Mouse (Mus musculus): ENCODE measurements around the gene Sec14l5. TPM values are rescaled to one million over a fixed set of nuclear protein-coding genes. Genes with fewer than 3 reads are reported as not detected.
"Not testable (repeated sequence)": the region's sequence is repeated elsewhere in the genome, so short reads cannot be mapped to it uniquely, and the experiment has no call there.

Sec14l5 gene
- polyA plus RNA-seq, 1 experiment from 2014 or later = 0.18 TPM

- Histone ChIP-seq H3K4me1 (peaks cover 6% of the 10 kb centered on the region), H3K4me2 (peak overlapping the region; percentile 95), H3K4me3 (peak overlapping the region; percentile 81), H3K27me3 (peaks cover 14% of the 10 kb centered on the region), H3K9me3 (replicated peaks) (no peaks in the 10 kb centered on the region), H3K36me3 (ENCODE audit: poor library complexity, severe bottlenecking) (no peaks in the 10 kb centered on the region), H3K9ac (peak overlapping the region; percentile 71), H3K27ac (no peak overlapping the region)
- ATAC-seq = peak; percentile 50; the same call in 1 of the 2 replicates
- 2% methylated on average over 32 of the region's 36 CpGs for WGBS
These were observed 56.3 kb downstream of the Sec14l5 start for GRCm38 (mm10) chr16:5203200-5203599.

GRCm38 (mm10) chr16:5203668-5204433, 56.9 kb downstream of the Sec14l5 start, which contains the start of gene Nagpa:
TSS of gene Nagpa (minus strand) at chr16:5204012.
- Histone ChIP-seq H3K9ac (peak within 1 kb of the TSS; percentile 71), H3K27ac (no peak within 1 kb of the TSS), H3K4me3 (peak within 1 kb of the TSS; percentile 81), H3K36me3 (ENCODE audit: poor library complexity, severe bottlenecking) (no peaks in the 10 kb centered on the region), H3K4me2 (peak within 1 kb of the TSS; percentile 95), H3K4me1 (peaks cover 6% of the 10 kb centered on the region), H3K9me3 (replicated peaks) (no peaks in the 10 kb centered on the region), H3K27me3 (peaks cover 14% of the 10 kb centered on the region)
- 6% methylated on average over 26 of the region's 40 CpGs for WGBS
- peak; percentile 96 for ATAC-seq

GRCm38 (mm10) chr16:5205431-5205970, 58.6 kb downstream of the Sec14l5 start:
- H3K9ac ChIP-seq = no peak overlapping the region
- peaks cover 22% of the 10 kb centered on the region for H3K27me3 ChIP-seq
- no peak overlapping the region for H3K4me2 ChIP-seq
- H3K9me3 ChIP-seq (replicated peaks) = no peaks in the 10 kb centered on the region
- 90% methylated on average over 5 of the region's 5 CpGs for WGBS
- no peak overlapping the region for H3K27ac ChIP-seq
- peaks cover 6% of the 10 kb centered on the region for H3K4me1 ChIP-seq
- no peak for ATAC-seq
- H3K36me3 ChIP-seq (ENCODE audit: poor library complexity, severe bottlenecking) = no peaks in the 10 kb centered on the region
- H3K4me3 ChIP-seq = no peak overlapping the region

- Histone ChIP-seq H3K9me3 (replicated peaks) (no peaks in the 10 kb centered on the region), H3K4me1 (peaks cover 6% of the 10 kb centered on the region), H3K9ac (no peak overlapping the region), H3K27ac (no peak overlapping the region), H3K4me2 (no peak overlapping the region), H3K4me3 (no peak overlapping the region), H3K27me3 (peaks cover 22% of the 10 kb centered on the region), H3K36me3 (ENCODE audit: poor library complexity, severe bottlenecking) (no peaks in the 10 kb centered on the region)
- 77% methylated on average over 5 of the region's 5 CpGs for WGBS
- no peak for ATAC-seq
These were observed 59.1 kb downstream of the Sec14l5 start for GRCm38 (mm10) chr16:5206051-5206450.

- no peak for ATAC-seq
- H3K9ac ChIP-seq = no peak overlapping the region
- no peaks in the 10 kb centered on the region for H3K4me1 ChIP-seq
- 85% methylated on average over 2 of the region's 2 CpGs for WGBS
- no peaks in the 10 kb centered on the region for H3K9me3 ChIP-seq (replicated peaks)
- no peak overlapping the region for H3K4me2 ChIP-seq
- H3K36me3 ChIP-seq (ENCODE audit: poor library complexity, severe bottlenecking) = no peaks in the 10 kb centered on the region
- H3K27ac ChIP-seq = no peak overlapping the region
- H3K27me3 ChIP-seq = peaks cover 23% of the 10 kb centered on the region
- H3K4me3 ChIP-seq = no peak overlapping the region
These were observed 63.5 kb downstream of the Sec14l5 start for GRCm38 (mm10) chr16:5210365-5210764.

- Histone ChIP-seq H3K27me3 (peaks cover 15% of the 10 kb centered on the region; the same call in 1 of the 2 replicates), H3K27ac (no peak overlapping the region), H3K9me3 (replicated peaks) (no peaks in the 10 kb centered on the region), H3K4me2 (no peak overlapping the region), H3K4me1 (no peaks in the 10 kb centered on the region), H3K4me3 (no peak overlapping the region), H3K9ac (no peak overlapping the region), H3K36me3 (ENCODE audit: poor library complexity, severe bottlenecking) (no peaks in the 10 kb centered on the region)
- WGBS = 80% methylated on average over 3 of the region's 3 CpGs
- no peak for ATAC-seq
These were observed 65.2 kb downstream of the Sec14l5 start for GRCm38 (mm10) chr16:5212150-5212549.

- no peak overlapping the region for H3K27ac ChIP-seq
- H3K4me1 ChIP-seq = no peaks in the 10 kb centered on the region
- no peak overlapping the region for H3K4me3 ChIP-seq
- H3K27me3 ChIP-seq = peaks cover 18% of the 10 kb centered on the region; the same call in 1 of the 2 replicates
- no peak overlapping the region for H3K9ac ChIP-seq
- 85% methylated on average over 2 of the region's 2 CpGs for WGBS
- ATAC-seq = no peak
- no peaks in the 10 kb centered on the region for H3K36me3 ChIP-seq (ENCODE audit: poor library complexity, severe bottlenecking)
- H3K9me3 ChIP-seq (replicated peaks) = no peaks in the 10 kb centered on the region
- no peak overlapping the region for H3K4me2 ChIP-seq
These were observed 67.2 kb downstream of the Sec14l5 start for GRCm38 (mm10) chr16:5214126-5214525.

- Histone ChIP-seq H3K9ac (no peak overlapping the region), H3K4me1 (no peaks in the 10 kb centered on the region), H3K4me3 (no peak overlapping the region), H3K27me3 (peaks cover 12% of the 10 kb centered on the region; the same call in 1 of the 2 replicates), H3K27ac (no peak overlapping the region), H3K9me3 (replicated peaks) (no peaks in the 10 kb centered on the region), H3K4me2 (no peak overlapping the region), H3K36me3 (ENCODE audit: poor library complexity, severe bottlenecking) (no peaks in the 10 kb centered on the region)
- no peak for ATAC-seq
- 80% methylated on average over 6 of the region's 6 CpGs for WGBS
These were observed 69.8 kb downstream of the Sec14l5 start for GRCm38 (mm10) chr16:5216686-5217085.

- Histone ChIP-seq H3K4me1 (no peaks in the 10 kb centered on the region), H3K27me3 (0 out of 2 replicates have a peak, but pooled peaks cover 9% of the 10 kb centered on the region), H3K36me3 (ENCODE audit: poor library complexity, severe bottlenecking) (no peaks in the 10 kb centered on the region), H3K9ac (no peak overlapping the region), H3K4me3 (no peak overlapping the region), H3K4me2 (no peak overlapping the region), H3K27ac (no peak overlapping the region), H3K9me3 (replicated peaks) (no peaks in the 10 kb centered on the region)
- WGBS = 59% methylated on average over 5 of the region's 5 CpGs
- ATAC-seq = no peak
These were observed 70.6 kb downstream of the Sec14l5 start for GRCm38 (mm10) chr16:5217341-5218133.

GRCm38 (mm10) chr16:5221403-5221802, 74.5 kb downstream of the Sec14l5 start:
- WGBS = 50% methylated on average over 4 of the region's 4 CpGs
- Histone ChIP-seq H3K4me2 (no peak overlapping the region), H3K9ac (no peak overlapping the region), H3K4me3 (no peak overlapping the region), H3K27me3 (0 out of 2 replicates have a peak, but pooled peaks cover 14% of the 10 kb centered on the region), H3K4me1 (no peaks in the 10 kb centered on the region), H3K27ac (no peak overlapping the region), H3K9me3 (replicated peaks) (no peaks in the 10 kb centered on the region), H3K36me3 (ENCODE audit: poor library complexity, severe bottlenecking) (no peaks in the 10 kb centered on the region)
- no peak for ATAC-seq

- ATAC-seq = no peak
- Histone ChIP-seq H3K27me3 (0 out of 2 replicates have a peak, but pooled peaks cover 13% of the 10 kb centered on the region), H3K9ac (no peak within 1 kb of the TSS), H3K4me2 (no peak within 1 kb of the TSS), H3K36me3 (ENCODE audit: poor library complexity, severe bottlenecking) (no peaks in the 10 kb centered on the region), H3K27ac (no peak within 1 kb of the TSS; the same call in 1 of the 2 replicates), H3K4me3 (no peak within 1 kb of the TSS), H3K9me3 (replicated peaks) (no peaks in the 10 kb centered on the region), H3K4me1 (no peaks in the 10 kb centered on the region)
- WGBS = 83% methylated on average over 6 of the region's 6 CpGs
These were observed 75.2 kb downstream of the Sec14l5 start, which contains the start of gene AU021092 for GRCm38 (mm10) chr16:5222140-5222539. TSS of gene AU021092 (minus strand) at chr16:5222299.

GRCm38 (mm10) chr16:5226534-5226933, 79.6 kb downstream of the Sec14l5 start:
- not testable (repeated sequence) for H3K27ac ChIP-seq; ATAC-seq; H3K9me3 ChIP-seq (replicated peaks); H3K4me2 ChIP-seq; H3K4me1 ChIP-seq; H3K27me3 ChIP-seq; H3K9ac ChIP-seq; H3K36me3 ChIP-seq (ENCODE audit: poor library complexity, severe bottlenecking); H3K4me3 ChIP-seq
- WGBS = 9% methylated on average over 1 of the region's 1 CpGs
